Mouse (Mus musculus) forebrain, embryonic 11.5 days (tissue): ENCODE results near the gene Lztr1. TPM values are rescaled to one million over a fixed set of nuclear protein-coding genes. Genes with fewer than 3 reads are reported as not detected.
"Not testable (repeated sequence)": the region's sequence is repeated elsewhere in the genome, so short reads cannot be mapped to it uniquely, and the experiment has no call there.

Experiments
- ATAC-seq: fragments of 200-750 bp; cut with Nextera tagmentation; replicated peaks from 2 replicates; pipeline ENCODE4 v1.8.0; 2017; ENCODE audit warnings: moderate TSS enrichment; ENCODE audit not compliant: low FRiP score
- DNase-seq: peaks from one replicate; pipeline ENCODE4 v3.0.0-alpha.2; 2017; ENCODE audit warnings: low spot score
- H3K27ac ChIP-seq: fragments of 300-500 bp; sonication (generic); 2 replicates; pipeline ENCODE4 v1.5.1; 2014; ENCODE audit warnings: low read depth, low read length
- H3K27me3 ChIP-seq: fragments of 300-500 bp; sonication (generic); 2 replicates; pipeline ENCODE4 v1.6.1; 2014; ENCODE audit warnings: mild to moderate bottlenecking, low read length, mixed read lengths; ENCODE audit not compliant: control insufficient read depth, insufficient read depth
- H3K36me3 ChIP-seq: fragments of 300-500 bp; sonication (generic); 2 replicates; pipeline ENCODE4 v1.6.1; 2014; ENCODE audit warnings: mild to moderate bottlenecking, low read length, moderate library complexity, mixed read lengths; ENCODE audit not compliant: control insufficient read depth, insufficient read depth
- H3K4me1 ChIP-seq: fragments of 300-500 bp; sonication (generic); replicated peaks from 2 replicates; pipeline ENCODE4 v1.6.1; 2014; ENCODE audit warnings: low read length, mixed read lengths; ENCODE audit not compliant: control insufficient read depth, insufficient read depth
- H3K4me2 ChIP-seq: fragments of 300-500 bp; sonication (generic); 2 replicates; pipeline ENCODE4 v1.6.1; 2014; ENCODE audit warnings: low read depth, mild to moderate bottlenecking, low read length, moderate library complexity, mixed read lengths; ENCODE audit not compliant: severe bottlenecking
- H3K4me3 ChIP-seq: fragments of 300-500 bp; sonication (generic); 2 replicates; pipeline ENCODE4 v1.5.1; 2014; ENCODE audit warnings: low read depth, low read length
- H3K9ac ChIP-seq: fragments of 300-500 bp; sonication (generic); 2 replicates; pipeline ENCODE4 v1.6.1; 2014; ENCODE audit warnings: low read length
- H3K9me3 ChIP-seq: fragments of 300-500 bp; sonication (generic); 2 replicates; pipeline ENCODE4 v1.6.1; 2016; ENCODE audit warnings: low read length, mixed read lengths; ENCODE audit not compliant: control insufficient read depth
- WGBS: fragments of 180-500 bp; shearing (Covaris S2); extraction: QIAGEN DNeasy Blood & Tissue Kit; methylation state at CpG from one replicate; pipeline ENCODE4 v1.1.7; 2014; 5-methylcytosine and 5-hydroxymethylcytosine counted together
- polyA plus RNA-seq: library from polyadenylated mRNA; unstranded; fragments of >200 nt; fragmentation: Nextera tagmentation; extraction: Ambion mirVana; gene quantifications from 2 replicates; pipeline ENCODE4 v1.2.1, GENCODE M21; 2014

Lztr1 gene
- polyA plus RNA-seq, 1 experiment from 2014 or later, result 97.5 TPM

- DNase-seq, result peak; percentile 99
- ATAC-seq, result peak; percentile 96
- WGBS, result 0% methylated on average over 67 of the region's 67 CpGs
- peak within 1 kb of the TSS; percentile 67 for H3K4me2 ChIP-seq
- no peaks in the 10 kb centered on the region for H3K9me3 ChIP-seq
- H3K36me3 ChIP-seq, result peaks cover 5% of the 10 kb centered on the region; the same call in 1 of the 2 replicates
- H3K4me1 ChIP-seq, result peaks cover 10% of the 10 kb centered on the region
- H3K27me3 ChIP-seq, result no peaks in the 10 kb centered on the region
- H3K27ac ChIP-seq, result peak within 1 kb of the TSS; percentile 92
- H3K4me3 ChIP-seq, result peak within 1 kb of the TSS; percentile 64
- H3K9ac ChIP-seq, result peak within 1 kb of the TSS; percentile 81
These were observed 22.3 kb downstream of the Lztr1 start, which contains the start of gene Thap7 for GRCm38 (mm10) chr16:17530640-17531288. Gene Thap7, minus strand, starts transcription at chr16:17531136.

GRCm38 (mm10) chr16:17532271-17532670 lies 23.8 kb downstream of the Lztr1 start:
- ATAC-seq, result no peak
- H3K9ac ChIP-seq, result no peak overlapping the region
- WGBS, result 63% methylated on average over 4 of the region's 4 CpGs
- no peaks in the 10 kb centered on the region for H3K27me3 ChIP-seq
- H3K4me1 ChIP-seq, result peaks cover 10% of the 10 kb centered on the region
- DNase-seq, result peak; percentile 41
- H3K27ac ChIP-seq, result no peak overlapping the region
- no peak overlapping the region for H3K4me2 ChIP-seq
- peaks cover 2% of the 10 kb centered on the region; the same call in 1 of the 2 replicates for H3K36me3 ChIP-seq
- H3K9me3 ChIP-seq, result no peaks in the 10 kb centered on the region
- no peak overlapping the region for H3K4me3 ChIP-seq

DNA sequence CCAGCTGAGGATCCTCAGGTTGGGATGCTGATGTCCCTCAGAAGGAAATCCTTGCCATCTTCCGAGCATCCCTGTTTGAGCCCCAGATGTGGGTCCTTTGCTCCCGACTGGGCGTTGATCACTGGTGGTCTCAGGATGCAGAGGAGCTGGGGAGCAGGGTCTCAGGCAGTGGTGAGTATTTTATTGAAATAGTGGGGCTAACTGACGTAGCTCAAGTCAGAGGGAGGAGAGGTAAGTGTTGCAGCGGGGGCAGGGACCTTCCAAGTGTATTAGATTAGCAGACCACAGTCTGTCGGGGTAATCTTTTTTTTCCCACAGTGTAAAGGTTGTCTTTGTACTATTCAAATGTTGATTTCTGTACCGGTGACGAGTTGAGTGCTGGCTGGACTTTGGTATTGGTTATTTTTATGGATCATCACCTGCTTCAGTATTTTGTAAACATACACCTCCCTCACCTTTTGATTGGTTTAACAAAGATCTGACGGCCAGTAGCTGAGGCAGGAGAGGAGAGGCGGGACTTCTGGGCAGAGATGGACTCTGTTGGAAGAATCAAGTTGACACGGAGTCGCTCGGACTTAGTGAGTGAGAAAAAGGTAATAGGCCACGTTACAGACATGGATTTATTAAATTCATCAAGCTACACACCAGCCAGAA lies 24.3 kb downstream of the Lztr1 start:
- peak; percentile 40 for DNase-seq
- WGBS, result 71% methylated on average over 14 of the region's 14 CpGs
- Histone ChIP-seq H3K27ac (no peak overlapping the region), H3K4me1 (peaks cover 10% of the 10 kb centered on the region), H3K4me2 (no peak overlapping the region), H3K27me3 (no peaks in the 10 kb centered on the region), H3K4me3 (no peak overlapping the region), H3K9me3 (no peaks in the 10 kb centered on the region), H3K36me3 (no peaks in the 10 kb centered on the region), H3K9ac (no peak overlapping the region)
- ATAC-seq, result no peak

DNA sequence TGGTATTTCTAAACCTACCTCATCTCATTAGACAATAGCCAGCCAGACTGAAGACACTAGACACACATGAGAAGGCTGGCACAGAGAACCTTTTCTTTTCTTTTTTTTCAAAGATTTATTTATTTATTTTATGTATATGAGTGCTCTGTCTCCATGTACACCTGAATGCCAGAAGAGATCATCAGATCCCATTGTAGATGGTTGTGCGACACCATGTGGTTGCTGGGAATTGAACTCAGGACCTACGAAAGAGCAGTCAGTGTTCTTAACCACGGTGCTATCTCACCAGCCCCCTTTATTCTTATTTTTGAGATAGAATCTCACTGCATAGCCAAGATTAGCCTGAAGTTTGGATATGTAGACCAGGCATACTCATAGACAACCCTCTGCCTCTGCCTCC lies 28.1 kb downstream of the Lztr1 start:
- H3K4me1 ChIP-seq, result peaks cover 5% of the 10 kb centered on the region
- 87% methylated on average over 3 of the region's 3 CpGs for WGBS
- no peak for DNase-seq
- no peak overlapping the region for H3K4me3 ChIP-seq
- H3K27me3 ChIP-seq, result no peaks in the 10 kb centered on the region
- no peak overlapping the region for H3K9ac ChIP-seq
- no peaks in the 10 kb centered on the region for H3K9me3 ChIP-seq
- no peak overlapping the region for H3K4me2 ChIP-seq
- H3K36me3 ChIP-seq, result no peaks in the 10 kb centered on the region
- no peak overlapping the region for H3K27ac ChIP-seq
- no peak for ATAC-seq

- H3K4me1 ChIP-seq, result no peaks in the 10 kb centered on the region
- ATAC-seq, result no peak
- H3K9me3 ChIP-seq, result no peaks in the 10 kb centered on the region
- H3K4me3 ChIP-seq, result no peak overlapping the region
- no peak overlapping the region for H3K9ac ChIP-seq
- no peak overlapping the region for H3K4me2 ChIP-seq
- DNase-seq, result peak; percentile 8
- no peak overlapping the region for H3K27ac ChIP-seq
- no peaks in the 10 kb centered on the region for H3K36me3 ChIP-seq
- H3K27me3 ChIP-seq, result no peaks in the 10 kb centered on the region
- WGBS, result 81% methylated on average over 2 of the region's 2 CpGs
These were observed 34.1 kb downstream of the Lztr1 start for GRCm38 (mm10) chr16:17542632-17543031.

- H3K27me3 ChIP-seq, result no peaks in the 10 kb centered on the region
- H3K27ac ChIP-seq, result no peak overlapping the region
- no peak for ATAC-seq
- peak; percentile 36 for DNase-seq
- no peaks in the 10 kb centered on the region for H3K36me3 ChIP-seq
- WGBS, result 90% methylated on average over 7 of the region's 7 CpGs
- H3K9me3 ChIP-seq, result no peaks in the 10 kb centered on the region
- H3K4me3 ChIP-seq, result no peak overlapping the region
- H3K4me1 ChIP-seq, result peaks cover 19% of the 10 kb centered on the region
- H3K9ac ChIP-seq, result no peak overlapping the region
- no peak overlapping the region for H3K4me2 ChIP-seq
These were observed 44.3 kb downstream of the Lztr1 start for GRCm38 (mm10) chr16:17552837-17553236.

- Histone ChIP-seq H3K4me1 (peaks cover 29% of the 10 kb centered on the region), H3K36me3 (no peaks in the 10 kb centered on the region), H3K9me3 (no peaks in the 10 kb centered on the region), H3K4me2 (peak overlapping the region; percentile 40), H3K9ac (peak overlapping the region; percentile 33), H3K27ac (peak overlapping the region; percentile 69), H3K4me3 (0 out of 2 replicates have a peak overlapping the region, but pooled peaks have one; percentile 9), H3K27me3 (no peaks in the 10 kb centered on the region)
- 6% methylated on average over 18 of the region's 18 CpGs for WGBS
- peak; percentile 75 for DNase-seq
- peak; percentile 82 for ATAC-seq
These were observed 45.6 kb downstream of the Lztr1 start for GRCm38 (mm10) chr16:17553910-17554685.

DNA sequence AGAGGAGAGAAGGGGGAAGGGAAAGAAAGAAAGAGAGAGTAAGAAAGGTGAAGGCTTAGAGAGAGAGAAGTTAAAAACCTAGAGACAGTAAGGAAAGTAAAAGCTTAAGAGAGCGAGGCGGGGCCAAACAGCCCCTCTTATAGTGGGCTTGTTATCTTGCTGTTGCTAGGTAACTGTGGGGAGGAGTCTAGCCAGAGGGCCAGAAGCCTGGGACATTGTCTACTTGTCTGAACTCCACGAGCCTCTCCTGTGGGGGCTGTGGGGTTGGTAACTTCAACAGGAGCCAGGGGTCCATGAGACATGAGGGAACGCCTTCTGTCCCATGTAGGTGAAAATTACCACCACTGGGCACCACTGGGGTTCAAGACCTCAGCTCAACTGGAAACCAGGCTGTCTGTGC lies 46.2 kb downstream of the Lztr1 start:
- H3K4me3 ChIP-seq, H3K9me3 ChIP-seq, H3K36me3 ChIP-seq, H3K27me3 ChIP-seq, H3K9ac ChIP-seq: not testable (repeated sequence)
- peak overlapping the region; percentile 40; the same call in 1 of the 2 replicates for H3K4me2 ChIP-seq
- DNase-seq, result peak; percentile 66
- peak; percentile 59 for ATAC-seq
- WGBS, result 9% methylated on average over 4 of the region's 4 CpGs
- H3K27ac ChIP-seq, result peak overlapping the region; percentile 69; the same call in 1 of the 2 replicates
- peaks cover 31% of the 10 kb centered on the region for H3K4me1 ChIP-seq
